Mouse (Mus musculus): ENCODE measurements around the gene Efna5. TPM values are rescaled to one million over a fixed set of nuclear protein-coding genes. Genes with fewer than 3 reads are reported as not detected.

Gene Efna5
- polyA plus RNA-seq, 1 experiment, result 49.7 TPM

GRCm38 (mm10) chr17:62765165-62765564, 116.0 kb downstream of the Efna5 start:
- no peak overlapping the region for H3K27ac ChIP-seq (ENCODE audit: insufficient read depth, low read length)
- H3K4me3 ChIP-seq (ENCODE audit: insufficient read depth, low read length), result no peak overlapping the region
- H3K4me1 ChIP-seq (ENCODE audit: control insufficient read depth, insufficient read depth, low read length), result peaks cover 3% of the 10 kb centered on the region; the same call in 1 of the 2 replicates
- TF ChIP-seq CTCF (IDR thresholded peaks at IDR 0.05; ENCODE audit: borderline replicate concordance, insufficient read depth, low read length) (no peak), POLR2A (IDR thresholded peaks at IDR 0.05; ENCODE audit: low read depth, low read length) (no peak)

GRCm38 (mm10) chr17:62756951-62757350, 124.2 kb downstream of the Efna5 start:
- no peak overlapping the region for H3K27ac ChIP-seq (ENCODE audit: insufficient read depth, low read length)
- no peak overlapping the region for H3K4me3 ChIP-seq (ENCODE audit: insufficient read depth, low read length)
- TF ChIP-seq CTCF (IDR thresholded peaks at IDR 0.05; ENCODE audit: borderline replicate concordance, insufficient read depth, low read length) (no peak), POLR2A (IDR thresholded peaks at IDR 0.05; ENCODE audit: low read depth, low read length) (no peak)
- H3K4me1 ChIP-seq (ENCODE audit: control insufficient read depth, insufficient read depth, low read length), result no peaks in the 10 kb centered on the region

- Histone ChIP-seq H3K27ac (ENCODE audit: insufficient read depth, low read length) (no peak overlapping the region), H3K4me3 (ENCODE audit: insufficient read depth, low read length) (no peak overlapping the region), H3K4me1 (ENCODE audit: control insufficient read depth, insufficient read depth, low read length) (no peaks in the 10 kb centered on the region)
- TF ChIP-seq POLR2A (IDR thresholded peaks at IDR 0.05; ENCODE audit: low read depth, low read length) (no peak), CTCF (IDR thresholded peaks at IDR 0.05; ENCODE audit: borderline replicate concordance, insufficient read depth, low read length) (no peak)
These were observed 125.5 kb downstream of the Efna5 start for GRCm38 (mm10) chr17:62755635-62756034.

GRCm38 (mm10) chr17:62754638-62755037, 126.5 kb downstream of the Efna5 start:
- no peaks in the 10 kb centered on the region for H3K4me1 ChIP-seq (ENCODE audit: control insufficient read depth, insufficient read depth, low read length)
- no peak for TF ChIP-seq CTCF (IDR thresholded peaks at IDR 0.05; ENCODE audit: borderline replicate concordance, insufficient read depth, low read length)
- TF ChIP-seq POLR2A (IDR thresholded peaks at IDR 0.05; ENCODE audit: low read depth, low read length), result no peak
- no peak overlapping the region for H3K4me3 ChIP-seq (ENCODE audit: insufficient read depth, low read length)
- no peak overlapping the region for H3K27ac ChIP-seq (ENCODE audit: insufficient read depth, low read length)

GRCm38 (mm10) chr17:62752381-62752889, 128.7 kb downstream of the Efna5 start:
- TF ChIP-seq POLR2A (IDR thresholded peaks at IDR 0.05; ENCODE audit: low read depth, low read length), result no peak
- no peak for TF ChIP-seq CTCF (IDR thresholded peaks at IDR 0.05; ENCODE audit: borderline replicate concordance, insufficient read depth, low read length)
- Histone ChIP-seq H3K4me1 (ENCODE audit: control insufficient read depth, insufficient read depth, low read length) (no peaks in the 10 kb centered on the region), H3K4me3 (ENCODE audit: insufficient read depth, low read length) (no peak overlapping the region), H3K27ac (ENCODE audit: insufficient read depth, low read length) (no peak overlapping the region)

GRCm38 (mm10) chr17:62750647-62751046, 130.5 kb downstream of the Efna5 start:
- Histone ChIP-seq H3K27ac (ENCODE audit: insufficient read depth, low read length) (no peak overlapping the region), H3K4me3 (ENCODE audit: insufficient read depth, low read length) (no peak overlapping the region), H3K4me1 (ENCODE audit: control insufficient read depth, insufficient read depth, low read length) (no peaks in the 10 kb centered on the region)
- TF ChIP-seq POLR2A (IDR thresholded peaks at IDR 0.05; ENCODE audit: low read depth, low read length) (no peak), CTCF (IDR thresholded peaks at IDR 0.05; ENCODE audit: borderline replicate concordance, insufficient read depth, low read length) (no peak)

GRCm38 (mm10) chr17:62748803-62749619, 132.1 kb downstream of the Efna5 start:
- TF ChIP-seq POLR2A (IDR thresholded peaks at IDR 0.05; ENCODE audit: low read depth, low read length) (no peak), CTCF (IDR thresholded peaks at IDR 0.05; ENCODE audit: borderline replicate concordance, insufficient read depth, low read length) (no peak)

GRCm38 (mm10) chr17:62747381-62747780, 133.7 kb downstream of the Efna5 start:
- Histone ChIP-seq H3K4me1 (ENCODE audit: control insufficient read depth, insufficient read depth, low read length) (no peaks in the 10 kb centered on the region), H3K27ac (ENCODE audit: insufficient read depth, low read length) (no peak overlapping the region), H3K4me3 (ENCODE audit: insufficient read depth, low read length) (no peak overlapping the region)
- TF ChIP-seq POLR2A (IDR thresholded peaks at IDR 0.05; ENCODE audit: low read depth, low read length) (no peak), CTCF (IDR thresholded peaks at IDR 0.05; ENCODE audit: borderline replicate concordance, insufficient read depth, low read length) (no peak)

More at GRCm38 (mm10) chr17:62748803-62749619, 132.1 kb downstream of the Efna5 start:
- H3K4me3 ChIP-seq (ENCODE audit: insufficient read depth, low read length), result no peak overlapping the region
- H3K27ac ChIP-seq (ENCODE audit: insufficient read depth, low read length), result no peak overlapping the region
- no peaks in the 10 kb centered on the region for H3K4me1 ChIP-seq (ENCODE audit: control insufficient read depth, insufficient read depth, low read length)

- no peak overlapping the region for H3K4me3 ChIP-seq (ENCODE audit: insufficient read depth, low read length)
- no peaks in the 10 kb centered on the region for H3K4me1 ChIP-seq (ENCODE audit: control insufficient read depth, insufficient read depth, low read length)
- TF ChIP-seq CTCF (IDR thresholded peaks at IDR 0.05; ENCODE audit: borderline replicate concordance, insufficient read depth, low read length) (no peak), POLR2A (IDR thresholded peaks at IDR 0.05; ENCODE audit: low read depth, low read length) (no peak)
- H3K27ac ChIP-seq (ENCODE audit: insufficient read depth, low read length), result no peak overlapping the region
These were observed 134.3 kb downstream of the Efna5 start for GRCm38 (mm10) chr17:62746827-62747226.

- Histone ChIP-seq H3K4me1 (ENCODE audit: control insufficient read depth, insufficient read depth, low read length) (no peaks in the 10 kb centered on the region), H3K4me3 (ENCODE audit: insufficient read depth, low read length) (no peak overlapping the region), H3K27ac (ENCODE audit: insufficient read depth, low read length) (no peak overlapping the region)
- TF ChIP-seq CTCF (IDR thresholded peaks at IDR 0.05; ENCODE audit: borderline replicate concordance, insufficient read depth, low read length) (no peak), POLR2A (IDR thresholded peaks at IDR 0.05; ENCODE audit: low read depth, low read length) (no peak)
These were observed 135.8 kb downstream of the Efna5 start for GRCm38 (mm10) chr17:62745286-62745685.
